Mouse (Mus musculus) forebrain, postnatal 0 days (tissue): ENCODE measurements at regions not wholly inside any gene's neighbourhood (a gene's known extent, or its start where the extent isn't known, plus 50 kb on each side); places are given as distances from the start of the nearest gene placed in this dataset.

Source experiments
- ATAC-seq: fragments of 200-750 bp; cut with Nextera tagmentation; 2 replicates; pipeline ENCODE4 v1.8.0; 2017; ENCODE audit warnings: mild to moderate bottlenecking, moderate library complexity
- DNase-seq: peaks from one replicate; pipeline ENCODE4 v3.0.0-alpha.2; 2015
- H3K27ac ChIP-seq: fragments of 300-500 bp; sonication (generic); 2 replicates; pipeline ENCODE4 v1.5.1; 2014; ENCODE audit warnings: low read depth, mild to moderate bottlenecking, antibody characterized with exemption, low read length, moderate library complexity, mixed read lengths
- H3K27me3 ChIP-seq: fragments of 300-500 bp; sonication (generic); 2 replicates; pipeline ENCODE4 v1.6.1; 2014; ENCODE audit warnings: mild to moderate bottlenecking, low read length, mixed read lengths; ENCODE audit not compliant: insufficient read depth
- H3K36me3 ChIP-seq: fragments of 300-500 bp; sonication (generic); 2 replicates; pipeline ENCODE4 v1.6.1; 2014; ENCODE audit warnings: mild to moderate bottlenecking, moderate library complexity; ENCODE audit not compliant: insufficient read depth
- H3K4me1 ChIP-seq: fragments of 300-500 bp; sonication (generic); 2 replicates; pipeline ENCODE4 v1.6.1; 2014; ENCODE audit warnings: antibody characterized with exemption; ENCODE audit not compliant: insufficient read depth
- H3K4me2 ChIP-seq: fragments of 300-500 bp; sonication (generic); 2 replicates; pipeline ENCODE4 v1.6.1; 2014; ENCODE audit warnings: low read depth, mild to moderate bottlenecking, moderate library complexity
- H3K4me3 ChIP-seq: fragments of 300-500 bp; sonication (generic); 2 replicates; pipeline ENCODE4 v1.5.1; 2014; ENCODE audit warnings: low read depth, low read length, mixed read lengths
- H3K9ac ChIP-seq: fragments of 300-500 bp; sonication (generic); 2 replicates; pipeline ENCODE4 v1.6.1; 2014; ENCODE audit warnings: mild to moderate bottlenecking
- H3K9me3 ChIP-seq: fragments of 300-500 bp; sonication (generic); 2 replicates; pipeline ENCODE4 v1.6.1; 2016; ENCODE audit warnings: low read length
- CTCF ChIP-seq: sonication (generic); IDR thresholded peaks from 2 replicates; pipeline ENCODE4 v1.5.1; 2016; ENCODE audit warnings: antibody characterized with exemption, control low read depth, low read depth
- WGBS: fragments of 180-500 bp; shearing (Covaris S2); extraction: QIAGEN DNeasy Blood & Tissue Kit; methylation state at CpG from one replicate; pipeline ENCODE4 v1.1.7; 2014; 5-methylcytosine and 5-hydroxymethylcytosine counted together

DNA sequence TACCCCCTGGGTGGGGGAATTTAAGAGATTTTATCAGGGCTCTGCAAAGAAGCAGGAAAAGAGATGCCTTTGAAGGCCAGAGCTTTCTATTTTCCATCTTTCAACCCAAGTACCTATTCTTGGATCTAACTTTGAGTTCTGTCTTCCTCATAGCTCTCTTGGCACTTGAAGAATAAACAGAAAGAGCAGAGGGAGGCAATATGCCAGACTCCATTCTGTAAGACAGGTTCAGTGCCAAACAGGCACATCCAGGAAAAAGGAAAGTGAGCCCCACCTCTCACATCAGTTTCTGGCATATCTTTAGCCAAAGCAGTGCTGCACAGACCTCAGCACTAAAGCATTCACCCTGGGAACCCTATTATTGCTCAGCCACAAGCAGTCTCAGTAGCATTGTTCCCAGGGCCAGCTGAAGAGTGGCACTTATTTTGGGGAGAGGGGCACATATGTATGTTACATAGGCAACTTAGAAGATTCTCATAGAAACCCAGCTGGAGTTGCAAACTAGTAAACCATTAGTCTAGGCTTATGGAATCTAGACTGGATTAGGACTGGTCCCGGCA, 594.8 kb downstream of the Klhl13 start:
- Histone ChIP-seq H3K36me3 (no peaks in the 10 kb centered on the region), H3K4me2 (no peak overlapping the region), H3K4me3 (no peak overlapping the region), H3K4me1 (no peaks in the 10 kb centered on the region), H3K27ac (no peak overlapping the region), H3K9ac (no peak overlapping the region), H3K27me3 (no peaks in the 10 kb centered on the region), H3K9me3 (no peaks in the 10 kb centered on the region)
- ATAC-seq (no peak), DNase-seq (no peak)
- no peak for TF ChIP-seq CTCF
- 73% methylated on average over 1 of the region's 1 CpGs for WGBS

DNA sequence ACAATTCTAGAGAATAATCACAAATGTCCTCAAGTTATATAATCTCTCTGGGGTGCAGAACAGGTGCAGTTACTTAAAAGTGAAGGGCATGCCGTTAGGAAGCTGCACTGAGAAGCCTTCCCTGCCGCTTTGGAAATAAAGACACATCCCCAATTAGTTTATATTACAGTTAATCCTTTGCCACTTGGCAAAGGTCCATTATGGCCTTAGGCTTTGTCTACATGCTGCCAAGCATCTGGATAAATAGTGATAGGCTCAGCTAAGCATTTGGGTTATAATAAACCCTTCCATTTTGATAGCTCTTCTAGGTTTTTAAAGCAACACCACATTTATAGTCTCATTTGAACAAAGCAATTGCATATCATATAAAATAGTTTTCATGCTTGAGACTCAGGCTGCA, 625.6 kb downstream of the Klhl13 start:
- Histone ChIP-seq H3K4me3 (no peak overlapping the region), H3K9ac (no peak overlapping the region), H3K4me2 (no peak overlapping the region), H3K27ac (no peak overlapping the region), H3K4me1 (no peaks in the 10 kb centered on the region), H3K27me3 (no peaks in the 10 kb centered on the region), H3K9me3 (no peaks in the 10 kb centered on the region), H3K36me3 (no peaks in the 10 kb centered on the region)
- no peak for TF ChIP-seq CTCF
- WGBS = 35% methylated on average over 2 of the region's 2 CpGs
- ATAC-seq (no peak), DNase-seq (peak; percentile 9)

DNA sequence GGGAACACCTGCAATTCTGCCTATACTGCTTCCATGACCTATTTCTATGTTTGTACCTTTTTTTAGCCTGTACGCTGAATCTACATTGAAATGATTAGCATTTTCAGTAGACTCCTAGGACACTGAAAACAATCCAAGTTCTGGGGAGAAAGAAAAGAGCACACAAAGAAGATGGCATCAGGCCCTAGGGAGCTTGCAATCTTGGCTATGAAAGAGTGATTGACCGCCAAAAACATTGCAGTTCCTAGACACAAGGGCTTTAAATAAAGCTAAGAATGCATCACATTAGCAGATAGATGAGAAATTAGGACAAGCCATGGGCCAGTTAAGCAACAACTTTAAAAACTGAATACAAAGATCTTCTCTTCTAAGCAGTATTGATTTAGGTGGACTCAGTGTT, 666.7 kb downstream of the Klhl13 start:
- DNase-seq (peak; percentile 38), ATAC-seq (no peak; the same call in 1 of the 2 replicates)
- H3K36me3 ChIP-seq = no peaks in the 10 kb centered on the region
- H3K4me2 ChIP-seq = no peak overlapping the region
- no peak for TF ChIP-seq CTCF
- H3K27ac ChIP-seq = no peak overlapping the region
- H3K9me3 ChIP-seq = no peaks in the 10 kb centered on the region
- no peak overlapping the region for H3K4me3 ChIP-seq
- 57% methylated on average over 2 of the region's 2 CpGs for WGBS
- no peaks in the 10 kb centered on the region for H3K27me3 ChIP-seq
- no peak overlapping the region for H3K9ac ChIP-seq
- no peaks in the 10 kb centered on the region for H3K4me1 ChIP-seq

DNA sequence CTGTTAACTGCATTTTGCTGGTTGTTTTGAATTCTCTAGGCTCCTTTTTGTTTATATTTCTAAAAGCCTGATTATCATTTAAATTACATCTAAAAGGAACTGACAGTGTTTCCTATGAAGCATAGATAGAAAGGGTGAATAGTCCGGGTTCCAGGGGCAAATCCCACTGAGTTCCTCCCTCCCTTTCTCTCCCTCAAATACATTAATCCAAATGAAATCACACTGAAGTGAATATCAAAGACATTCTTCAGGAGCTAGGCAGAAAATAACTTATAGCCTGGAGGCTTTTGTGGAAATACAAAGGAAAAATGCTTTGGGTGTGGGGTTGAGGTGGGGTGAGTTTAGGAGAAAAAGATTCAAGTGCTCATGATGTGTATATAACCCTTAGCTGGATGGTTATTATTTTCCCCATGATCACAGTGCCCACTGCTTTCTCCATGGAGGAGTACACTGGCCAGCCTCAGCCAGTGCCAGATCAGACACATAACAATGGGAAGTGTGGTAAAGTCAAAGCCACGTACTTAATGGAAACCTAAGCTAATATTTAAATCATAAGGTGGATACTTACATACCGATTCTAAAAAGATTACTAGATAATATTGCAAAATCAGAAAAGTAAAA, 707.0 kb downstream of the Klhl13 start:
- Histone ChIP-seq H3K4me2 (no peak overlapping the region), H3K9ac (no peak overlapping the region), H3K9me3 (no peaks in the 10 kb centered on the region), H3K4me1 (no peaks in the 10 kb centered on the region), H3K4me3 (no peak overlapping the region), H3K27me3 (no peaks in the 10 kb centered on the region), H3K36me3 (no peaks in the 10 kb centered on the region), H3K27ac (no peak overlapping the region)
- DNase-seq (no peak), ATAC-seq (no peak)
- no peak for TF ChIP-seq CTCF
- WGBS = 52% methylated on average over 3 of the region's 3 CpGs
